Mouse (Mus musculus) embryonic facial prominence, embryonic 11.5 days (tissue): ENCODE measurements around the gene Ipo11. TPM values are rescaled to one million over a fixed set of nuclear protein-coding genes. Genes with fewer than 3 reads are reported as not detected.
A peak's percentile ranks its signal among the peaks of the same experiment; 100 is the strongest.

ENCODE experiments used
- ATAC-seq: fragments of 200-750 bp; cut with Nextera tagmentation; replicated peaks from 2 replicates; pipeline ENCODE4 v1.8.0; 2017; ENCODE audit warnings: low read depth; ENCODE audit not compliant: insufficient number of reproducible peaks, low FRiP score, low TSS enrichment
- DNase-seq: peaks from one replicate; pipeline ENCODE4 v3.0.0-alpha.2; 2015; ENCODE audit warnings: low spot score
- H3K27ac ChIP-seq: fragments of 300-500 bp; sonication (generic); replicated peaks from 2 replicates; pipeline ENCODE4 v1.5.1; 2014; ENCODE audit warnings: mild to moderate bottlenecking, low read depth, low read length, control low read depth
- H3K27me3 ChIP-seq: fragments of 300-500 bp; sonication (generic); 2 replicates; pipeline ENCODE4 v1.6.1; 2014; ENCODE audit warnings: mild to moderate bottlenecking, low read length, moderate library complexity, mixed read lengths; ENCODE audit not compliant: control insufficient read depth, insufficient read depth
- H3K36me3 ChIP-seq: fragments of 300-500 bp; sonication (generic); replicated peaks from 2 replicates; pipeline ENCODE4 v1.6.1; 2014; ENCODE audit warnings: low read depth, mild to moderate bottlenecking, low read length, moderate library complexity, mixed read lengths; ENCODE audit not compliant: control insufficient read depth, insufficient read depth
- H3K4me1 ChIP-seq: fragments of 300-500 bp; sonication (generic); 2 replicates; pipeline ENCODE4 v1.6.1; 2014; ENCODE audit warnings: low read length, mixed read lengths; ENCODE audit not compliant: control insufficient read depth, insufficient read depth
- H3K4me2 ChIP-seq: fragments of 300-500 bp; sonication (generic); 2 replicates; pipeline ENCODE4 v1.6.1; 2014; ENCODE audit warnings: low read depth, mild to moderate bottlenecking, control low read depth, low read length, moderate library complexity
- H3K4me3 ChIP-seq: fragments of 300-500 bp; sonication (generic); 2 replicates; pipeline ENCODE4 v1.5.1; 2014; ENCODE audit warnings: low read depth, low read length, control low read depth
- H3K9ac ChIP-seq: fragments of 300-500 bp; sonication (generic); replicated peaks from 2 replicates; pipeline ENCODE4 v1.6.1; 2014; ENCODE audit warnings: mild to moderate bottlenecking, control low read depth, low read length
- H3K9me3 ChIP-seq: fragments of 300-500 bp; sonication (generic); replicated peaks from 2 replicates; pipeline ENCODE4 v1.6.1; 2016; ENCODE audit warnings: mild to moderate bottlenecking, low read length, inconsistent platforms, mixed read lengths; ENCODE audit not compliant: control insufficient read depth
- WGBS: fragments of 180-500 bp; shearing (Covaris S2); extraction: QIAGEN DNeasy Blood & Tissue Kit; methylation state at CpG from one replicate; pipeline ENCODE4 v1.1.7; 2014; 5-methylcytosine and 5-hydroxymethylcytosine counted together
- polyA plus RNA-seq: library from polyadenylated mRNA; unstranded; fragments of >200 nt; fragmentation: Nextera tagmentation; extraction: Ambion mirVana; gene quantifications from 2 replicates; pipeline ENCODE4 v1.2.1, GENCODE M21; 2014

Ipo11 gene
- polyA plus RNA-seq, 1 experiment from 2014 or later: 77.3 TPM

- DNase-seq: no peak
- Histone ChIP-seq H3K4me3 (no peak overlapping the region), H3K4me2 (no peak overlapping the region), H3K27ac (no peak overlapping the region), H3K9ac (no peak overlapping the region), H3K4me1 (no peaks in the 10 kb centered on the region), H3K36me3 (no peaks in the 10 kb centered on the region), H3K9me3 (no peaks in the 10 kb centered on the region), H3K27me3 (no peaks in the 10 kb centered on the region)
- WGBS: 90% methylated on average over 3 of the region's 3 CpGs
- no peak for ATAC-seq
Measured at GRCm38 (mm10) chr13:106856556-106856955, 80.2 kb downstream of the Ipo11 start.

GRCm38 (mm10) chr13:106847534-106847933 lies 89.2 kb downstream of the Ipo11 start:
- ATAC-seq: no peak
- Histone ChIP-seq H3K9me3 (no peaks in the 10 kb centered on the region), H3K27ac (no peak overlapping the region), H3K27me3 (no peaks in the 10 kb centered on the region), H3K4me2 (no peak overlapping the region), H3K9ac (no peak overlapping the region), H3K4me1 (no peaks in the 10 kb centered on the region), H3K36me3 (no peaks in the 10 kb centered on the region), H3K4me3 (no peak overlapping the region)
- DNase-seq: no peak

- Histone ChIP-seq H3K4me1 (no peaks in the 10 kb centered on the region), H3K9me3 (no peaks in the 10 kb centered on the region), H3K36me3 (no peaks in the 10 kb centered on the region), H3K27me3 (no peaks in the 10 kb centered on the region), H3K9ac (no peak overlapping the region), H3K4me2 (no peak overlapping the region), H3K27ac (no peak overlapping the region), H3K4me3 (no peak overlapping the region)
- no peak for ATAC-seq
- no peak for DNase-seq
- 90% methylated on average over 3 of the region's 3 CpGs for WGBS
Measured at GRCm38 (mm10) chr13:106844928-106845327, 91.8 kb downstream of the Ipo11 start.

- no peaks in the 10 kb centered on the region for H3K9me3 ChIP-seq
- DNase-seq: no peak
- no peak overlapping the region for H3K27ac ChIP-seq
- H3K9ac ChIP-seq: no peak overlapping the region
- no peaks in the 10 kb centered on the region for H3K4me1 ChIP-seq
- 82% methylated on average over 4 of the region's 4 CpGs for WGBS
- no peak overlapping the region for H3K4me2 ChIP-seq
- no peak for ATAC-seq
- H3K36me3 ChIP-seq: no peaks in the 10 kb centered on the region
- no peak overlapping the region for H3K4me3 ChIP-seq
- no peaks in the 10 kb centered on the region for H3K27me3 ChIP-seq
Measured at GRCm38 (mm10) chr13:106842542-106842941, 94.2 kb downstream of the Ipo11 start.

DNA sequence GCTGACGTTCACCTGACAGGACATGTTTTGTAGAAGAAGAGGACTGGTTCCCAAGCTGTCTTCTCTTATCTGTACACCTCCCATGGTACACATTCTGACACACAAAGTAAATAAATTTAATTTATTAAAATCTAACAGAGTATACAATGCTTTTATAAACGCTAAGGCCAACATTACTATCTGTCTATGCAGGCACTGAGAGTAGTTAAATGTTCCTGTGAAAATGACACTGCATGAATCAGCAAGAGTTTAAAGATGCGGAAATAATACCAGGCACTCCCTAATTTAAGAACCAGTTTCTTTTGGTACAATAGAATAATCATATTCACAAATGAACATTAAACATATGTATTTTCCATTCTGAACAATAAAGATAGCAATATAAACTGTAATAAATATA lies 98.0 kb downstream of the Ipo11 start:
- H3K27me3 ChIP-seq: no peaks in the 10 kb centered on the region
- DNase-seq (no peak), ATAC-seq (no peak)
- no peaks in the 10 kb centered on the region for H3K36me3 ChIP-seq
- no peaks in the 10 kb centered on the region for H3K9me3 ChIP-seq
- H3K4me1 ChIP-seq: no peaks in the 10 kb centered on the region
- H3K4me3 ChIP-seq: no peak overlapping the region
- no peak overlapping the region for H3K9ac ChIP-seq
- 95% methylated on average over 3 of the region's 3 CpGs for WGBS
- H3K4me2 ChIP-seq: no peak overlapping the region
- no peak overlapping the region for H3K27ac ChIP-seq

GRCm38 (mm10) chr13:106836527-106836879 lies 100.3 kb downstream of the Ipo11 start:
- Histone ChIP-seq H3K36me3 (no peaks in the 10 kb centered on the region), H3K27me3 (no peaks in the 10 kb centered on the region), H3K9ac (no peak overlapping the region), H3K27ac (no peak overlapping the region), H3K4me2 (no peak overlapping the region), H3K4me1 (no peaks in the 10 kb centered on the region), H3K9me3 (no peaks in the 10 kb centered on the region), H3K4me3 (no peak overlapping the region)
- ATAC-seq: no peak
- 89% methylated on average over 5 of the region's 5 CpGs for WGBS
- no peak for DNase-seq

DNA sequence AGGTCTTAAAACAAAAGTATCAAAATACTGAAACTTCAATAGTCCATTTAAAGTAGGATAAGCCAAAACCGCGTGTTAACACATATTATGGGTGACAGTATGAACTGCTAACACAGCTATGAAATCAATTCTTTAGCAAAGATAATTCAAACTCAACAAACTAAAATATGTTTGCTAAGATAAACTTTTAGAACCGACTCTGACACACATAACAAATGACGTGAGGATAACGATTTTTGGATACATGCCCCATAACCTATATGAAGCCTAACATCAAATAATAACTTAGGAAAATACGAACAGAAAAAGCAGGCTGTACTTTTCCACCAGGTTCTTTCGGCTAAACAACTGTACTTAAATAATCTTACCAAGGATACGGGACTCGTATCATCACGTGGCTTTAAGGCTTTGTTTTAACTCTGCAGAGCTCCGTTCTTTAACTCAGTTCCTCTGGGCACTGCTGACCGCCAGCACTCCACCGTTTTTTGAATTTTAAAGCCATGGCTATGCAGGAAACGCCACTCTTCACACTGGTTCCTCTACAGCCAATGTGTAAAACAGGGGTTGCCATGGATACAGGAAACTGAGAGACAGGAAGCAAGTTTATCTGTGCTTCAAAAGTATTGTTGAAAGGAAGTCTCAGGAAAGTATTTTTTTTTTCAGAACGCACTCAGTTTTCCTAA lies 100.8 kb downstream of the Ipo11 start:
- peak; percentile 50 for DNase-seq
- no peaks in the 10 kb centered on the region for H3K27me3 ChIP-seq
- 74% methylated on average over 15 of the region's 15 CpGs for WGBS
- H3K4me2 ChIP-seq: no peak overlapping the region
- ATAC-seq: no peak
- H3K27ac ChIP-seq: no peak overlapping the region
- H3K4me1 ChIP-seq: no peaks in the 10 kb centered on the region
- H3K4me3 ChIP-seq: no peak overlapping the region
- no peaks in the 10 kb centered on the region for H3K36me3 ChIP-seq
- H3K9ac ChIP-seq: no peak overlapping the region
- no peaks in the 10 kb centered on the region for H3K9me3 ChIP-seq

DNA sequence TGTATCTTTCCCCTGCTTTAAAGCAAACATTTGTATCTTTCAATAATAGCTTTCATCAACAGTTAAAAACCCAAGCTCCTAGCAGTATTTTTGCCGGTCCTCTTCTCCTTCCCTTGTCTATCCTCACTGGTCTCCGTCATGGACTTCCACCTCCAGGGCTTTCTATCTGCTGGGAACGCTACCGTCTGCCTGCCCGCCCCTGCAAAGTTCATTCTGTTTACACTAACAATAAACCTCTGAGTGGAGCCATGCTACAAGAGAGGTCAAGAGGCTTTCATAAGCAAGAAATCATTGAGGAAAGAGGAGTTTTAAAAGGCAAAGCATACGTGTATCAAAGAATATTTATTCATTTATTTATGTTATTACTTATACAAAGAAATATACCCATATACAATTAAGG lies 106.7 kb downstream of the Ipo11 start:
- Histone ChIP-seq H3K27me3 (no peaks in the 10 kb centered on the region), H3K4me3 (no peak overlapping the region), H3K9ac (no peak overlapping the region), H3K9me3 (no peaks in the 10 kb centered on the region), H3K4me1 (no peaks in the 10 kb centered on the region), H3K4me2 (no peak overlapping the region), H3K27ac (no peak overlapping the region), H3K36me3 (no peaks in the 10 kb centered on the region; the same call in 1 of the 2 replicates)
- DNase-seq: no peak
- ATAC-seq: no peak
- 34% methylated on average over 6 of the region's 6 CpGs for WGBS
